Mouse (Mus musculus) liver, postnatal 0 days (tissue): ENCODE results near the gene Cnnm2. TPM values are rescaled to one million over a fixed set of nuclear protein-coding genes. Genes with fewer than 3 reads are reported as not detected.

Source experiments
- ATAC-seq: fragments of 200-750 bp; cut with Nextera tagmentation; 2 replicates; pipeline ENCODE4 v1.8.0; 2017; ENCODE audit warnings: mild to moderate bottlenecking, moderate library complexity
- DNase-seq: peaks from one replicate; pipeline ENCODE4 v3.0.0-alpha.2; 2016
- H3K27ac ChIP-seq: fragments of 300-500 bp; sonication (generic); 2 replicates; pipeline ENCODE4 v1.5.1; 2014; ENCODE audit warnings: antibody characterized with exemption, moderate library complexity, mild to moderate bottlenecking, low read depth
- H3K27me3 ChIP-seq: fragments of 300-500 bp; sonication (generic); 2 replicates; pipeline ENCODE4 v1.6.1; 2014; ENCODE audit warnings: low read length, control low read depth, mixed read lengths; ENCODE audit not compliant: insufficient read depth
- H3K36me3 ChIP-seq: fragments of 300-500 bp; sonication (generic); replicated peaks from 2 replicates; pipeline ENCODE4 v1.6.1; 2014; ENCODE audit warnings: mild to moderate bottlenecking, control low read depth, low read length, moderate library complexity, mixed read lengths; ENCODE audit not compliant: insufficient read depth
- H3K4me1 ChIP-seq: fragments of 300-500 bp; sonication (generic); 2 replicates; pipeline ENCODE4 v1.6.1; 2014; ENCODE audit warnings: antibody characterized with exemption, mild to moderate bottlenecking, control low read depth; ENCODE audit not compliant: insufficient read depth
- H3K4me2 ChIP-seq: fragments of 300-500 bp; sonication (generic); 2 replicates; pipeline ENCODE4 v1.6.1; 2014; ENCODE audit warnings: low read depth, mild to moderate bottlenecking, low read length, moderate library complexity, mixed read lengths
- H3K4me3 ChIP-seq: fragments of 300-500 bp; sonication (generic); 2 replicates; pipeline ENCODE4 v1.5.1; 2014; ENCODE audit warnings: low read depth, low read length
- H3K9ac ChIP-seq: fragments of 300-500 bp; sonication (generic); replicated peaks from 2 replicates; pipeline ENCODE4 v1.6.1; 2014; ENCODE audit warnings: mild to moderate bottlenecking, moderate library complexity
- H3K9me3 ChIP-seq: fragments of 300-500 bp; sonication (generic); 2 replicates; pipeline ENCODE4 v1.6.1; 2016; ENCODE audit warnings: mild to moderate bottlenecking, control low read depth, low read length, mixed read lengths
- CTCF ChIP-seq: sonication (generic); IDR thresholded peaks from 2 replicates; pipeline ENCODE4 v1.5.1; 2016; ENCODE audit warnings: antibody characterized with exemption, low read depth
- EP300 ChIP-seq: IDR thresholded peaks from 2 replicates; pipeline ENCODE4 v1.6.1; 2016; ENCODE audit warnings: antibody characterized with exemption, low read depth, mild to moderate bottlenecking
- WGBS: fragments of 180-500 bp; shearing (Covaris S2); extraction: QIAGEN DNeasy Blood & Tissue Kit; methylation state at CpG from one replicate; pipeline ENCODE4 v1.1.7; 2014; ENCODE audit not compliant: insufficient replicate concordance; 5-methylcytosine and 5-hydroxymethylcytosine counted together
- polyA plus RNA-seq: library from polyadenylated mRNA; unstranded; fragments of >200 nt; fragmentation: Nextera tagmentation; extraction: Ambion mirVana; gene quantifications from 2 replicates; pipeline ENCODE4 v1.2.1, GENCODE M21; 2015

Cnnm2 gene
- polyA plus RNA-seq, 1 experiment from 2014 or later = 1.6 TPM

- TF ChIP-seq EP300 (no peak), CTCF (no peak)
- no peaks in the 10 kb centered on the region for H3K4me1 ChIP-seq
- H3K27ac ChIP-seq = no peak overlapping the region
- H3K9me3 ChIP-seq = no peaks in the 10 kb centered on the region
- no peak overlapping the region for H3K4me2 ChIP-seq
- peaks cover 11% of the 10 kb centered on the region; the same call in 1 of the 2 replicates for H3K36me3 ChIP-seq
- ATAC-seq (no peak), DNase-seq (no peak)
- H3K9ac ChIP-seq = no peak overlapping the region
- H3K4me3 ChIP-seq = no peak overlapping the region
- no peaks in the 10 kb centered on the region for H3K27me3 ChIP-seq
- WGBS = 43% methylated on average over 5 of the region's 5 CpGs
These were observed 26.2 kb upstream of the Cnnm2 start for GRCm38 (mm10) chr19:46735241-46735640.

GRCm38 (mm10) chr19:46737106-46737505 lies 24.3 kb upstream of the Cnnm2 start:
- ATAC-seq (no peak), DNase-seq (no peak)
- H3K27me3 ChIP-seq = no peaks in the 10 kb centered on the region
- H3K9ac ChIP-seq = no peak overlapping the region
- H3K27ac ChIP-seq = no peak overlapping the region
- H3K36me3 ChIP-seq = 0 out of 2 replicates have a peak, but pooled peaks cover 10% of the 10 kb centered on the region
- no peak overlapping the region for H3K4me3 ChIP-seq
- WGBS = 62% methylated on average over 7 of the region's 7 CpGs
- no peaks in the 10 kb centered on the region for H3K4me1 ChIP-seq
- no peak overlapping the region for H3K4me2 ChIP-seq
- TF ChIP-seq EP300 = no peak
- no peak for TF ChIP-seq CTCF
- no peaks in the 10 kb centered on the region for H3K9me3 ChIP-seq

GRCm38 (mm10) chr19:46740341-46741008 lies 20.9 kb upstream of the Cnnm2 start:
- ATAC-seq (peak; percentile 29; the same call in 1 of the 2 replicates), DNase-seq (peak; percentile 62)
- H3K9me3 ChIP-seq = no peaks in the 10 kb centered on the region
- H3K27ac ChIP-seq = no peak overlapping the region
- H3K27me3 ChIP-seq = no peaks in the 10 kb centered on the region
- no peak overlapping the region for H3K9ac ChIP-seq
- no peak overlapping the region for H3K4me3 ChIP-seq
- H3K4me2 ChIP-seq = no peak overlapping the region
- peak; percentile 90 for TF ChIP-seq CTCF
- TF ChIP-seq EP300 = no peak
- 53% methylated on average over 7 of the region's 7 CpGs for WGBS
- no peaks in the 10 kb centered on the region for H3K4me1 ChIP-seq
- H3K36me3 ChIP-seq = 0 out of 2 replicates have a peak, but pooled peaks cover 7% of the 10 kb centered on the region

GRCm38 (mm10) chr19:46741574-46741973 lies 19.8 kb upstream of the Cnnm2 start:
- no peak overlapping the region for H3K27ac ChIP-seq
- H3K4me2 ChIP-seq = no peak overlapping the region
- H3K9ac ChIP-seq = no peak overlapping the region
- DNase-seq = no peak
- 0 out of 2 replicates have a peak, but pooled peaks cover 7% of the 10 kb centered on the region for H3K36me3 ChIP-seq
- WGBS = 51% methylated on average over 6 of the region's 6 CpGs
- no peak for ATAC-seq
- H3K4me1 ChIP-seq = no peaks in the 10 kb centered on the region
- H3K4me3 ChIP-seq = no peak overlapping the region
- TF ChIP-seq CTCF (no peak), EP300 (no peak)
- H3K27me3 ChIP-seq = no peaks in the 10 kb centered on the region
- no peaks in the 10 kb centered on the region for H3K9me3 ChIP-seq

- H3K9me3 ChIP-seq = no peaks in the 10 kb centered on the region
- no peak overlapping the region for H3K9ac ChIP-seq
- H3K27ac ChIP-seq = no peak overlapping the region
- 75% methylated on average over 9 of the region's 9 CpGs for WGBS
- no peak for DNase-seq
- TF ChIP-seq EP300 (no peak), CTCF (no peak)
- H3K4me2 ChIP-seq = no peak overlapping the region
- no peak overlapping the region for H3K4me3 ChIP-seq
- ATAC-seq = no peak
- no peaks in the 10 kb centered on the region for H3K27me3 ChIP-seq
- H3K4me1 ChIP-seq = no peaks in the 10 kb centered on the region
- H3K36me3 ChIP-seq = 0 out of 2 replicates have a peak, but pooled peaks cover 1% of the 10 kb centered on the region
These were observed 16.7 kb upstream of the Cnnm2 start for GRCm38 (mm10) chr19:46744681-46745080.

GRCm38 (mm10) chr19:46747799-46748198 lies 13.6 kb upstream of the Cnnm2 start:
- Histone ChIP-seq H3K4me2 (no peak overlapping the region), H3K9me3 (no peaks in the 10 kb centered on the region), H3K4me1 (no peaks in the 10 kb centered on the region), H3K27ac (no peak overlapping the region), H3K9ac (no peak overlapping the region), H3K4me3 (no peak overlapping the region), H3K36me3 (no peaks in the 10 kb centered on the region), H3K27me3 (no peaks in the 10 kb centered on the region)
- no peak for DNase-seq
- 64% methylated on average over 3 of the region's 3 CpGs for WGBS
- ATAC-seq = no peak
- TF ChIP-seq EP300 (no peak), CTCF (no peak)
